Mouse (Mus musculus) heart, embryonic 14.5 days (tissue): ENCODE measurements around the gene Tcn2. TPM values are rescaled to one million over a fixed set of nuclear protein-coding genes. Genes with fewer than 3 reads are reported as not detected.

Experiments used
- ATAC-seq: fragments of 200-750 bp; cut with Nextera tagmentation; 2 replicates; pipeline ENCODE4 v1.8.0; 2017; ENCODE audit warnings: low read depth, moderate TSS enrichment; ENCODE audit not compliant: insufficient number of reproducible peaks, insufficient read depth, low FRiP score
- H3K27ac ChIP-seq, 2 experiments: fragments of 200-500 bp in 1 of 2; fragments of 300-500 bp in 1 of 2; sonication (generic) in 1 of 2; replicated peaks in 1 of 2; 2 replicates each; pipeline ENCODE4 v1.5.1; 2012 to 2014; ENCODE audit warnings: low read depth in 2 of 2, low read length in 2 of 2, control low read depth in 1 of 2, mild to moderate bottlenecking in 1 of 2, mixed read lengths in 1 of 2; ENCODE audit not compliant: control insufficient read depth in 1 of 2, insufficient read depth in 1 of 2
- H3K27me3 ChIP-seq: fragments of 300-500 bp; sonication (generic); 2 replicates; pipeline ENCODE4 v1.6.1; 2014; ENCODE audit warnings: mild to moderate bottlenecking, low read length, control low read depth; ENCODE audit not compliant: control insufficient read depth, insufficient read depth
- H3K36me3 ChIP-seq: fragments of 300-500 bp; sonication (generic); 2 replicates; pipeline ENCODE4 v1.6.1; 2014; ENCODE audit warnings: mild to moderate bottlenecking, control low read depth, low read length, mixed read lengths; ENCODE audit not compliant: control insufficient read depth, insufficient read depth
- H3K4me1 ChIP-seq, 2 experiments: fragments of 200-500 bp in 1 of 2; fragments of 300-500 bp in 1 of 2; sonication (generic) in 1 of 2; 2 replicates each; pipeline ENCODE4 v1.6.1; 2012 to 2014; ENCODE audit warnings: low read length in 2 of 2, control low read depth in 1 of 2, mixed read lengths in 1 of 2; ENCODE audit not compliant: control insufficient read depth in 2 of 2, insufficient read depth in 2 of 2
- H3K4me2 ChIP-seq: fragments of 300-500 bp; sonication (generic); 2 replicates; pipeline ENCODE4 v1.6.1; 2014; ENCODE audit warnings: mild to moderate bottlenecking, low read length
- H3K4me3 ChIP-seq, 2 experiments: fragments of 200-500 bp in 1 of 2; fragments of 300-500 bp in 1 of 2; sonication (generic) in 1 of 2; 2 replicates each; pipeline ENCODE4 v1.5.1; 2012 to 2014; ENCODE audit warnings: low read length in 2 of 2, mild to moderate bottlenecking in 2 of 2, control low read depth in 1 of 2, low read depth in 1 of 2, moderate library complexity in 1 of 2; ENCODE audit not compliant: control insufficient read depth in 1 of 2, insufficient read depth in 1 of 2
- H3K9ac ChIP-seq: fragments of 300-500 bp; sonication (generic); 2 replicates; pipeline ENCODE4 v1.6.1; 2014; ENCODE audit warnings: mild to moderate bottlenecking, low read length
- H3K9me3 ChIP-seq: fragments of 300-500 bp; sonication (generic); 2 replicates; pipeline ENCODE4 v1.6.1; 2016; ENCODE audit warnings: low read length, control low read depth; ENCODE audit not compliant: control insufficient read depth
- WGBS: fragments of 180-500 bp; shearing (Covaris S2); extraction: QIAGEN DNeasy Blood & Tissue Kit; methylation state at CpG from one replicate; pipeline ENCODE4 v1.1.7; 2014; 5-methylcytosine and 5-hydroxymethylcytosine counted together
- polyA plus RNA-seq: library from polyadenylated mRNA; unstranded; fragments of >200 nt; fragmentation: Nextera tagmentation; extraction: Ambion mirVana; gene quantifications from 2 replicates; pipeline ENCODE4 v1.2.1, GENCODE M21; 2014

Gene Tcn2
- polyA plus RNA-seq, 1 experiment from 2014 or later, result 91.6 TPM

- H3K9me3 ChIP-seq, result no peaks in the 10 kb centered on the region
- ATAC-seq, result no peak
- peaks cover 29 to 33% of the 10 kb centered on the region in 2 experiments for H3K4me1 ChIP-seq
- H3K27ac ChIP-seq, result no peak overlapping the region
- H3K9ac ChIP-seq, result no peak overlapping the region
- 89% methylated on average over 4 of the region's 4 CpGs for WGBS
- no peak overlapping the region for H3K4me2 ChIP-seq
- no peak overlapping the region for H3K4me3 ChIP-seq
- H3K27me3 ChIP-seq, result no peaks in the 10 kb centered on the region
- H3K36me3 ChIP-seq, result peaks cover 14% of the 10 kb centered on the region; the same call in 1 of the 2 replicates
Observed at GRCm38 (mm10) chr11:3909236-3909635, 22.7 kb downstream of the Tcn2 start.

DNA sequence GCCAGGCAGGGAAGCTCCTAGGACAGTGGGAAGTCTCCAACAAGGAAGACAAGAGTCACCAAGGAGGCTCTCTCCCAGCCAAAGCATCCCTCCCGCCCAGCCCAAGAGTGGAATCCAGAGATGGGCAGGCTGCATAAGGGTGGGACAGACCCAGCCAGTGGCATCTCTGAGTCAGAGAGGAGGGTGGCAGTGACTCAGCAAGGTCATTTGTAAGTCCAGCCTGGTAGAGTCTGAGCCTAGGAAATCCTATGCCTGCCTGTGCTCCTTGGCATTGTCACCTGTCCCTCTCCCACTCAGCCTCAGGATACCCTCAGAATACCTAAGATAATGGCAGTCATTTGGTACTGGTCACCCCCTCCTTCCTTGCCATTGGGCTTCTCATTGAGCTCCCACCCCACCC is 26.5 kb downstream of the Tcn2 start:
- no peak overlapping the region for H3K4me2 ChIP-seq
- H3K4me1 ChIP-seq, result peaks cover 5 to 6% of the 10 kb centered on the region in 2 experiments; a peak in 3 of 4 replicates
- H3K9ac ChIP-seq, result no peak overlapping the region
- ATAC-seq, result no peak
- no peak overlapping the region for H3K27ac ChIP-seq
- 100% methylated on average over 1 of the region's 1 CpGs for WGBS
- no peaks in the 10 kb centered on the region for H3K27me3 ChIP-seq
- peaks cover 14% of the 10 kb centered on the region; the same call in 1 of the 2 replicates for H3K36me3 ChIP-seq
- H3K9me3 ChIP-seq, result no peaks in the 10 kb centered on the region
- no peak overlapping the region for H3K4me3 ChIP-seq

GRCm38 (mm10) chr11:3904673-3905072 is 27.3 kb downstream of the Tcn2 start:
- Histone ChIP-seq H3K9me3 (no peaks in the 10 kb centered on the region), H3K36me3 (peaks cover 14% of the 10 kb centered on the region; the same call in 1 of the 2 replicates), H3K4me1 (peaks cover 3 to 6% of the 10 kb centered on the region in 2 experiments; a peak in 3 of 4 replicates), H3K4me2 (no peak overlapping the region), H3K9ac (no peak overlapping the region), H3K27me3 (no peaks in the 10 kb centered on the region), H3K27ac (no peak overlapping the region), H3K4me3 (no peak overlapping the region)
- 82% methylated on average over 6 of the region's 6 CpGs for WGBS
- no peak for ATAC-seq

DNA sequence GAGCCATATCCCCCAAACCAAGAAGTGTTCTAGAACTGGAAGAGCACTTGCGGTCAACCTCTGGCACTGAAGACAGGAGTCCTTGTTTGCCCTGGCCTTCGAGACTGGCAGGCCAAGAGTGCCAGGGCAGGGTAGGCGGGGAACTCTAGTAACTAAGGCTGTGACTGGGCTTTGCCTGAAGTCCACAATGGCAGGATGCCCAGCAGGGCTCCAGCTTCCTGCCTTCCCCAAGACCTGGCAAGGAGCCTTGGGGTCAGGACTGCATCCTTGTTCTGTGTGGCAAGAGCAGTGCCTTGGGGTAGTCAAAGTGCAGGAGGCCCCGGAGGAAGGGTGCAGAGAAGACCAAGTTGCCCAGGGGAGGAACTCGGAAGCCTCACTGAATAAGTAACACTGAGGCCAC is 28.9 kb downstream of the Tcn2 start:
- Histone ChIP-seq H3K4me2 (no peak overlapping the region), H3K27me3 (no peaks in the 10 kb centered on the region), H3K27ac (no peak overlapping the region), H3K9me3 (no peaks in the 10 kb centered on the region), H3K4me3 (no peak overlapping the region), H3K9ac (no peak overlapping the region), H3K4me1 (peaks cover 3 to 6% of the 10 kb centered on the region in 2 experiments; a peak in 3 of 4 replicates), H3K36me3 (peaks cover 23% of the 10 kb centered on the region; the same call in 1 of the 2 replicates)
- no peak for ATAC-seq
- 73% methylated on average over 5 of the region's 5 CpGs for WGBS

GRCm38 (mm10) chr11:3902516-3902915 is 29.4 kb downstream of the Tcn2 start:
- no peak for ATAC-seq
- H3K4me1 ChIP-seq, result peaks cover 3 to 6% of the 10 kb centered on the region in 2 experiments; a peak in 3 of 4 replicates
- no peaks in the 10 kb centered on the region for H3K9me3 ChIP-seq
- H3K36me3 ChIP-seq, result peaks cover 26% of the 10 kb centered on the region
- WGBS, result 89% methylated on average over 3 of the region's 3 CpGs
- no peaks in the 10 kb centered on the region for H3K27me3 ChIP-seq
- H3K9ac ChIP-seq, result no peak overlapping the region
- H3K27ac ChIP-seq, result no peak overlapping the region
- H3K4me2 ChIP-seq, result no peak overlapping the region
- H3K4me3 ChIP-seq, result no peak overlapping the region

DNA sequence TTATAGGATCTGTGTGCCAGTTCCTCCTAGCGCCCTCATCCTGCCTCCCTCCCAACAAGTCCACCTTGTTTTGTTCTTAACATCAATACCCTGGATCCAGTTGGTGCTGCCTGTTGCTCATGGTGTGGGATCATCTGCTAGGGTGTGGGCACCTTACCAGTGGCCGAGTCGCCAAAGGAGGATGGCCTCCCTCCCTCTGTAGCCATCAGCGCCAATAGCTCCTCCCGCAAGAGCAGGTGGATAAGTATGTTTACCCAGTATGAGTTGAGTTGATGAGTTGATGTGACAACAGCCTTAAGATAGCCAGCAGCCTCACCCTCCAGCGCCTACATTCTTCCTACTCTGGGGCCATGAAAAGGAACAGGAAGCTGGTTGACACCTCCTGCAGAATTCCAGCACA is 31.7 kb downstream of the Tcn2 start:
- no peak for ATAC-seq
- Histone ChIP-seq H3K4me2 (no peak overlapping the region), H3K9ac (no peak overlapping the region), H3K4me1 (peaks cover 3 to 15% of the 10 kb centered on the region in 2 experiments; a peak in 3 of 4 replicates), H3K9me3 (no peaks in the 10 kb centered on the region), H3K27ac (no peak overlapping the region), H3K27me3 (no peaks in the 10 kb centered on the region), H3K4me3 (no peak overlapping the region), H3K36me3 (peaks cover 26% of the 10 kb centered on the region)
- 45% methylated on average over 6 of the region's 6 CpGs for WGBS

GRCm38 (mm10) chr11:3895933-3896332 is 36.0 kb downstream of the Tcn2 start:
- H3K9me3 ChIP-seq, result no peaks in the 10 kb centered on the region
- ATAC-seq, result no peak
- no peak overlapping the region for H3K4me2 ChIP-seq
- 81% methylated on average over 1 of the region's 1 CpGs for whole genome bisulfite sequencing
- peaks cover 7 to 16% of the 10 kb centered on the region in 2 experiments; a peak in 3 of 4 replicates for H3K4me1 ChIP-seq
- no peak overlapping the region for H3K9ac ChIP-seq
- H3K36me3 ChIP-seq, result peaks cover 20% of the 10 kb centered on the region
- H3K27me3 ChIP-seq, result no peaks in the 10 kb centered on the region
- 0 out of 4 replicates have a peak overlapping the region, but pooled peaks of 1 of the 2 experiments have one; percentile 6 for H3K27ac ChIP-seq
- no peak overlapping the region for H3K4me3 ChIP-seq

DNA sequence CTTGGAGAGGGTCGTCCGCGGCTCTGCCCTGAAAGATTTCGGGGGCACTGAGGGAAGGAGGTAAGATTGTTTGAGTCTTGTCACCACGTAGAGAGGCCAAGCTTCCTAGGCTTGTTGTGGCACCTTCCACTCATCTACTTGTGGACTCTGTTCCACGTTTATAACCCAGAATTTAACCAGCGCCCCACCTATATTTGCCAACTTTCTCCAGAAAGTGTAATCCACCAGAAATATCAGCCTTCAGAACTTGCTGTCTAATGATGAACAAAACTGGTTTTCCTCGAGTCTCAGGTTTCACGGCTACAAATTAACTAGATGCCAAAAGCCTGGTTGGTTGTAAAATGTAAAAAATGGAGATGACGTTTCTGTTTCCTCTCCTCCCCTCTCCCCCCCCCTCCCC is 36.5 kb downstream of the Tcn2 start:
- WGBS, result 3% methylated on average over 10 of the region's 10 CpGs
- peak overlapping the region; percentile 57 to 64 for H3K4me3 ChIP-seq
- peaks cover 7 to 16% of the 10 kb centered on the region in 2 experiments; a peak in 3 of 4 replicates for H3K4me1 ChIP-seq
- H3K4me2 ChIP-seq, result peak overlapping the region; percentile 96
- peak overlapping the region; percentile 77 for H3K9ac ChIP-seq
- ATAC-seq, result no peak
- H3K9me3 ChIP-seq, result no peaks in the 10 kb centered on the region
- H3K27ac ChIP-seq, result peak overlapping the region; percentile 10 to 77; a peak in 3 of 4 replicates
- H3K36me3 ChIP-seq, result peaks cover 20% of the 10 kb centered on the region
- no peaks in the 10 kb centered on the region for H3K27me3 ChIP-seq
